Mouse (Mus musculus) E14TG2a.4 (cell line): ENCODE results near the gene Ehmt2.

Experiments used
- CTCF ChIP-seq: conservative IDR thresholded peaks from 2 replicates; pipeline ENCODE4 v1.5.1; 2014; ENCODE audit warnings: low read length
- POU5F1 ChIP-seq: IDR thresholded peaks from 2 replicates; pipeline ENCODE4 v1.6.1; 2014; ENCODE audit warnings: low read length, borderline replicate concordance

DNA sequence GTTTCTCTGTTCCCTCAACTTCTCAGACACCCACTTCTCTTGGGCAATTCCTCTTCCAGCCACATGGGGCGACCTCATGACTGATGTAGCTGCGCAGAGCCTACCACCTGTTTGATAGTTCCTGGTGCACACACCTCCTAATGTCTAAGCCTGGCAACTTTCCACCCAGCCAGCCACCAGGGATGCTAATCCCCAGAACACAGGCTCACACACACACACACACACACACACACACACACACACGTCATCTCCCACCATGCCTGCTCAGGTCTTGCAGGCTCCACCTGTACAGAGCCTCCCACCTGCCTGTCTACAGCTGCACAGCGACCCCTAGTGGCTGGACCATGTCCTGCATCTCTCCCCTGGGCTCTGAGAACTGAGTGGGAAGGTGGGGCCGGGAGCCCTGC, 13.7 kb downstream of the Ehmt2 start:
- TF ChIP-seq CTCF (peak; percentile 92), POU5F1 (no peak)
